Mouse (Mus musculus) brain, embryonic 14.5 days (tissue): Measurements from ENCODE around the gene Whrn. TPM values are rescaled to one million over a fixed set of nuclear protein-coding genes. Genes with fewer than 3 reads are reported as not detected.
A peak's percentile ranks its signal among the peaks of the same experiment; 100 is the strongest.

Experiments
- DNase-seq: peaks from one replicate; pipeline ENCODE4 v3.0.0-alpha.2; 2011; ENCODE audit warnings: low read depth
- CTCF ChIP-seq: fragments of 200-500 bp; IDR thresholded peaks from 2 replicates; pipeline ENCODE4 v1.5.1; 2012; ENCODE audit warnings: inconsistent platforms, mild to moderate bottlenecking, moderate library complexity, borderline replicate concordance; ENCODE audit not compliant: insufficient read depth, insufficient read length; ENCODE audit errors: extremely low read depth
- POLR2A ChIP-seq: fragments of 200-500 bp; IDR thresholded peaks from 2 replicates; pipeline ENCODE4 v1.6.1; 2012; ENCODE audit warnings: mild to moderate bottlenecking, inconsistent platforms, borderline replicate concordance; ENCODE audit not compliant: poor library complexity, insufficient read depth, insufficient read length, severe bottlenecking; ENCODE audit errors: extremely low read depth
- polyA plus RNA-seq: library from polyadenylated mRNA; depleted of rRNA; stranded (reverse); fragments of >200 nt; gene quantifications from 2 replicates; pipeline ENCODE4 v1.2.3, GENCODE M21; 2012

The Whrn gene
- polyA plus RNA-seq, 1 experiment = 30.9 TPM

DNA sequence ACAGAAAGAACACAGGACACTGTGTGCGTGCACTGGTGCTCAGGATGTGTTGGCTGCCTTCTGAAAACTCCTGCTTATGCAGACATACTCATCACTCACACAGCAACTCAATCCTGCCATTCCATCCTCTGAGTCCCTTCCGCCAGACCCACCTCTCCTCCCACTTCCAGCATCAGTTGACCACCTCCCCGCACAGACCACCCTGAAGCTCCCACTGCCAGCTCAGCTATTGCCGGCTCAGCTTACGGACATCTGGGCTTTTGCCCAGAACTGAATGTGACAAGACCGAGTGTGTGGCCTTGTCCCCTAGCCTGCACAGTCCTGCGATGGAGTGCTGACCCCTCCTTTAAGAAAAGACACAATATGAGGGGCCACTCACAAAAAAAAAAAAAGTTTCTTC lies 55.5 kb downstream of the Whrn start:
- peak; percentile 33 for DNase-seq

DNA sequence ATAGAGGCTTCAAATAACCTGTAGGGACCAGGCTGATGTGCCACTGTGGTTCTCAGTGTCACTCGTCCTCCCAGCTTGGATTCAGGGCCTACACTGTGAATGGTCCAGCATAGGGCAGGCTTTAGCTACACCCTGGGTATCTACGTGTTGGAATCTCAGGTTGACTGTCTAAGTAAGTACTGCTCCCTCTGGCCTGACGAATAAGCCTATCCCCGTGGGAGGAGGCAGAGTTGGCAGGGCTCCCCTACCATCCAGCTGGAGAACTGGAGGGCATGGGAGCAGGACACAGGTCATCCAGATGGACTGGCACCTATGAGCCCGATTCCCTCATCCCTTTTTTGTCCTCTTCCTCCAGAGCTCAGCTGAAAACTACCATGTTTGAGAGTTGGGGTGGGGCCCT lies 57.8 kb downstream of the Whrn start:
- no peak for TF ChIP-seq POLR2A
- no peak for TF ChIP-seq CTCF
- DNase-seq = no peak

More for the DNA sequence above, 55.5 kb downstream of the Whrn start:
- TF ChIP-seq CTCF = no peak

DNA sequence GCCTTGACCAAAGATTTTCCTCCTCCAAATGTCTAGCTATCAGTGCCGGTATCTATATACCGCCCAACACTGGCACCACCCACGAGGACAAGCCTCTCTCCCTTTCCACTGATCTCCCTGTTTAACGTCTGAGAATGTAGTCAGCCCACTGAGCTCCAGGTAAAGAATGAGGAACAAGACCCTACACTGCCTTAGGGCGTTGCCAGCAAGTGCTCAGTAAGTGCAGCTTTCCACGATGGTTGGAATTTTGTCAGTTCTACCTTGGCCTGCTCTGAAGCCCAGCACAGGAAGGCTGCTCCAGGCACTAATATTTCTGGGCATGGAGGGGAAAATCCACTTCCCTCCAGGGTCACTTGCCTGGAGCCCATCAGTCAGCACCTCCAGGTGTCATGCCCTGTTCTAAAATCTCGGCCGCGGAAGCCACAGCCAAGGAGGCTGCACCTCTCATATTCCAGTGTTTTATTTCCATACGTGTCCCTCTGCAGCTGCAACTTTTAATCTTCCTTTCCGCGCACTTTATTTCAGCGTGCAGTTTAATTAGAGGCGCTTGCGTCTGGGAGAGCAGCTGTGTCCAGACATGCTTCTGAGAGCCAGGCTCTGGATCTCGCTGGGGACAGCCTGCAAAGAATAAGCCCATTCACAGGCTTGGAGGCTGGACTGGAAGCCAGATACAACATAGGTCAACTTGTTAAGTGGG lies 58.5 kb downstream of the Whrn start:
- no peak for TF ChIP-seq POLR2A
- DNase-seq = peak; percentile 72

DNA sequence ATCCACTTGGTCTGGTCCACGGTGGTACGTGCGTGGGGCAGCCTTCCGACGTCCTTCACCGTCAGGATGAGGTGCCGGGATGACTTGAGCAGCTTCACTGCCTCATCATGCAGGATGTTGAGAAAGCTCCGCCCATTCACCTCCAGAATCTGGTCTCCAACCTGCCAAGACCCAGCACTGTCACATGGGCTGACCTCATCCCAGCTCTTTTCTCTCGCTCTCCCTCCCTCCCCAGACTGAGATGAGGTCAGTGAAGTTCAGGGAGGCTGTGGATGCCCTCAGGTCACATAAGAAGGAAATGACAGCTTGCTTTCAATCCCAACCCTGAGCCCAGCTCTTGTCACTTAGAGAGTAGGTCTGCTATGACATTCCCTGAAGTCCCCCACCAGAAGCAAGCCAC lies 60.4 kb downstream of the Whrn start:
- no peak for DNase-seq

DNA sequence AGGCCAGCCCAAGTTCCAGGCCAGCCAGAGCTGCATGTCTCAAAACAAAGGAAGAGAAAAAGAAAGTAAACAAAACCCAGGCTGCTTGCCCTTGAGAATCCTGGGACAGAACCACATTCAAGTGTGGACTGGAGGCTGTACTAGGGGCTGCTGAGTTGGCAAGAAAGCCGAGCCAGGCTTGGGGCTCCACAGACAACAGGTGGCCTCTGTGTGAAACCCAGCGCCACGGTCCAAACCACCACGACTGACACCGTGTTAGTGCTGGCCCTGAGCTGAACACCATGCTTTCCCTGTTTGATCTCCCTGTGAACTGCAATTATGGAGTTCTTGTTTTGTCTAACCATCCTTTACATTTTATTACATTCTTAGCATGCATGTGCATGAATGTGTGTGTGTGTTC lies 64.7 kb downstream of the Whrn start:
- no peak for DNase-seq
- no peak for TF ChIP-seq CTCF

More for the DNA sequence above, 60.4 kb downstream of the Whrn start:
- TF ChIP-seq CTCF (no peak), POLR2A (no peak)

DNA sequence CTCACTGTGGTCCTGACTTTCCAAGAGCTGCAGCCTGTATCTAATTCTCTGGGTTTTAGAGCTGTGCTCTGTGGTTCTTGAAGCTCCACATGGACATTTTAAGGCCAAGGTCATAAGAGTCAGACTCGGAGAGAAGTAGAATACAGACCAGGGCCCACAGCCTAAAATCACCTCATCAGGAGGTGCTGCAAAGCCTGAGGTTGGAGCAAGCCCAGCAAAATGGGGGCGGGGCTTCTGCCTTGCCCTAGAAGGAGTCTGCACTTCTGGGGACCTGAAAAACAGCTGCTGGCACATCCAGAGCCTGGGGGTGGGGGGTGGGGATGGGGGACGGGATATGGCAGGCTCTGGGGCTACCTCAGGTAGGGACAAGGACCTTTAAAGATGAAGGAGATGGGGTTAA lies 65.4 kb downstream of the Whrn start:
- DNase-seq = no peak
- no peak for TF ChIP-seq POLR2A
- TF ChIP-seq CTCF = no peak

DNA sequence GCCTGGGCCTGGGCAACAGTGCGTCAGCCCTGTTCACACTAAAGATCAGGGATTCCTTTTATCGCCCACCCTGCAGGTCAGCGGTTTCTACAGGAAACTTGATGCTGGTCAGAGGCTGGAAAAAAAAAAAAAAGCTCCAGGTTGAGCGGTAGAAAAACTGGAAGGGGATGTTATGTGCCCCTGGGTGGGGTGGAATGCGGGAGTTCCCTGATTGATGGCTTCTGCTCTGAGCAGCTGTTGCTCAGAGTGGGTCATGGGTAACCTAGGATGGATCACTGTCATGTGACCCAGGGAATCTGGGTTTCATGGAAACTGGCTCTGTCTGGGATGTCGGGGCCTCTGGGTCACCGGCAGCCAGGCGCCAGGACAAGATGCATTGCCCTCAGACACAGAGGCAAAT lies 69.5 kb downstream of the Whrn start:
- DNase-seq = no peak
- TF ChIP-seq CTCF (no peak), POLR2A (no peak)

DNA sequence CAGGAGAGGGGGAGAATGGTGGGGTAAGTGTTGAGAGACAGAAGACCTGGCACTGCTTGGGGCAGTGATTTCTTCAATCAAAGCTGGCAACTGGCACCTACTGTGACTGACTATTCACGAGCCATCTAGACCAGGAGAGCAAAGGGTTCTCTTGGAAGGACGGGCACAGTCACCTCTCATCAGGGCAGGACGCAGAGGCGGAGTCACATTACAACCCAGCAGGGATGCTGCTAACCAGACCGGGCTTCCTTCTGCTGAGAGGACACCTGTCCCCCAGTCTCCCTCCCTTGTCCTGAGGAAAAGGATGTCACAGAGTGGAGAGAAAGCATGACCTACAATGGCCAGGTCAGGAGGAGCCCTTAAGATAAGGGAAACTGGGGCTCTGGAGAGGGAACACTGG lies 72.0 kb downstream of the Whrn start:
- DNase-seq = no peak
- no peak for TF ChIP-seq CTCF
- no peak for TF ChIP-seq POLR2A

DNA sequence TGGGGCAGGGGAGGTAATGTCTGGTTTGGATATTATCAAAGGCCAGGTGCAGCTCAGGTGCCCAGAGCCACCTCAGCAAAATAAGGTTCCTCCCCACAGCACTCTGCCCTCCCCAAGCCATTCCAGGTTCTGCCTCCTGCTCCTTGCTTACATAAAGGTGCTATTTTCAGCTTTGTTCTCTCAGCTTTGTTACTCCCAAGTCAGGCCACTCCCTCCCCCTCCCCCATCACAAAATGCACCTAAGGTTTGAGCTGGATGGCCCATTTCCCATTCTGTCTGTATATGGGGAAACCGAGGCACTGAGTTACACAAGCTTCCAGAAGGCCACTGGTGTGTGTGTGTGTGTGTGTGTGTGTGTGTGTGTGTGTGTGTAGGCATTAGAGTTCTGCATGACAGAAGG lies 72.6 kb downstream of the Whrn start:
- TF ChIP-seq CTCF (no peak), POLR2A (no peak)
- DNase-seq = no peak

DNA sequence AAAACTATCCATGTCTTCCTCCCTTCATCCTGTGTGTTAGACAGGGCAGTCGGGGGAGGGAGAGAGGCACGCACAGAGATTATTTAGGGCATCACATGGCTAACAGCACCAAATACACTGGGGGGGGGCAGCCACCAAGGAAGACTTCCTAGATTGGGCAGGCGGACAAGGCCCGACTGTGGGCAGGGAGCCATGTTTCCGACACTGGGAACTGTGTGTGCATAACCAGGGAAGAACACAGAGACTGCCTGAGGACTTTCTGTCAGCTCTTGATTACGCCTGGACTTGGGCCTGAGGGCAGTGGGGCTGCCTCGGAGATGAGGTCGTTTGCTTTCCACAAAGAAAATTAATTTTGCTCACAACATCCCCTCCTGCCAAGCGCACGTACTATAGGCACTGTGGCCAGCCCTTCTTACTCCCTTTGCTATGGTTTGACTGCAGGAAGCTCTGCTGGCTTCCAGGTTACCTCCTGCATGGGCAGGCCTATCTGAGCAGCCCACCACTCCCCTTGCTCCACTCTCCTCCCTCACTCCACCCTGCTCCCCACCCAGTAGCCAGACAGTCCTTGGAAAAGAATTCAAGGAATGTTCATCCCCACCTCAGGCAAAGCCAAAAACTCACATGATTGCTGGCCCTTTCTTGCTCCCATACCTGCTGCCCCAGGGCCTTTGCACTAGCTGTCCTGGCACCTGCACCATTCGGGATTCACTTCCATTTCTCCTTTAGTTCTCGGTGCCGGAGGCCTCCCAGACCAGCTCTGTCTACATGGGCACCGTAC lies 75.5 kb downstream of the Whrn start:
- TF ChIP-seq POLR2A (no peak), CTCF (no peak)
- DNase-seq = peak; percentile 80

DNA sequence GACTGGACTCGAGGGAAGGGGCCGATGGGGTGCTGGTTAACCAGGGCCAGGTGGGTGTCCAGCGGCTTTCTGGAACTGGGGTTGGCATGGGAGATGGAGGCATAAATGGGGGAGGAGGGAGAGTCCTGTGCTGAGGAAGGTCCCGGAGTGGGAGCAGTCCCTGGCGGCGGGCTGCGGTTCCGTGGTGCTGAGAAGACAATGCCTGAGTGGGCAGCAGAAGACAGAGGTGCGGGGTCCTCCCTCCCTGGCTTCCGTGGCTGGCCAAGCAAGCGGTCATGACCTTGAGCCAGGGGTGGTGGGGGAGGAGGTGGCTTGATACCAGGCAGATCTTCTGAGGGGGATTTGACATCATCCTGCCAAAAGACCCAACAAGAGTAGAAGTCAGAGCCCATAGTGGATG lies 77.5 kb downstream of the Whrn start:
- no peak for TF ChIP-seq CTCF
- TF ChIP-seq POLR2A = no peak
- DNase-seq = no peak

DNA sequence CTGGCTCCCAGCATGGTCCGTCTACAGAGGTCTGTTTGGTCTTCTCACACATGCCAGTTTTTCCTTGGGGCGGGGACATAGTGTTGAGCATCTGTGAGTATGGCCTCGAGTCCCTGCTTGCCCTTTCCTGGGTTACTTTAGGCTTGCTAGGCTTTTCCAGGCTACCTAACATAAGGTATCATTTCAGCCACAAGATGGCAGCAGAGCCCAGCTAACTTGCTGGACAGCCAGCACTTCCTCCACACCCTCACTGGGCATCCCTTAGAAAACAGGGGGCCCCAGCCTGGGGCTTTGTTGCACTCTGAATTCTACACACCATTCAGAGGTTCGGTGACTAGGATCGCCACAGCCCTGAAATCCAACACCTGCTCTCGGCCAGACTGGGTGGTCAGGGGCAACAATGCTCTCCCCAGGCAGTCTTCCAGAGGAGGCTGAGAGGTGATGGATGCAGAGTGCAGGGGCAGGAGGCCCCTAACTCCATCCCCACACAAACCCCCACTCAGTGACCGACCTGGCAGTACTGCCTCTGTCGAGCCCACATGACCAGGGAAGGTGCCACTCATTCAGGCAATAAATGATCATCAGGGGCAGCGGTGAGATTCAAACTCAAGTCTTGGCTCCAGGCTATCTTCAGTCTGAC lies 78.4 kb downstream of the Whrn start:
- peak; percentile 91 for DNase-seq
- peak; percentile 84 for TF ChIP-seq CTCF
- no peak for TF ChIP-seq POLR2A
